Mouse (Mus musculus) stomach, embryonic 16.5 days (tissue): ENCODE data around the gene Gpc6. TPM values are rescaled to one million over a fixed set of nuclear protein-coding genes. Genes with fewer than 3 reads are reported as not detected.

Experiments
- ATAC-seq: fragments of 200-750 bp; cut with Nextera tagmentation; 2 replicates; pipeline ENCODE4 v1.8.0; 2017; ENCODE audit warnings: moderate number of reproducible peaks, moderate TSS enrichment; ENCODE audit not compliant: insufficient read depth, low FRiP score
- H3K27ac ChIP-seq: fragments of 300-500 bp; sonication (generic); 2 replicates; pipeline ENCODE4 v1.5.1; 2014; ENCODE audit warnings: low read length
- H3K27me3 ChIP-seq: fragments of 300-500 bp; sonication (generic); 2 replicates; pipeline ENCODE4 v1.6.1; 2014; ENCODE audit warnings: low read length, control low read depth, mixed read lengths; ENCODE audit not compliant: control insufficient read depth, insufficient read depth
- H3K36me3 ChIP-seq: fragments of 300-500 bp; sonication (generic); 2 replicates; pipeline ENCODE4 v1.6.1; 2014; ENCODE audit warnings: low read length; ENCODE audit not compliant: control insufficient read depth, insufficient read depth
- H3K4me1 ChIP-seq: fragments of 300-500 bp; sonication (generic); 2 replicates; pipeline ENCODE4 v1.6.1; 2014; ENCODE audit warnings: low read length, control low read depth, mixed read lengths; ENCODE audit not compliant: control insufficient read depth, insufficient read depth
- H3K4me2 ChIP-seq: fragments of 300-500 bp; sonication (generic); 2 replicates; pipeline ENCODE4 v1.6.1; 2014; ENCODE audit warnings: low read depth, low read length, mixed read lengths
- H3K4me3 ChIP-seq: fragments of 300-500 bp; sonication (generic); replicated peaks from 2 replicates; pipeline ENCODE4 v1.5.1; 2014; ENCODE audit warnings: mild to moderate bottlenecking, low read length
- H3K9ac ChIP-seq: fragments of 300-500 bp; sonication (generic); 2 replicates; pipeline ENCODE4 v1.6.1; 2014; ENCODE audit warnings: low read length
- H3K9me3 ChIP-seq: fragments of 300-500 bp; sonication (generic); replicated peaks from 2 replicates; pipeline ENCODE4 v1.6.1; 2016; ENCODE audit warnings: low read length, control low read depth; ENCODE audit not compliant: control insufficient read depth
- WGBS: fragments of 180-500 bp; shearing (Covaris S2); extraction: QIAGEN DNeasy Blood & Tissue Kit; methylation state at CpG from one replicate; pipeline ENCODE4 v1.1.7; 2014; 5-methylcytosine and 5-hydroxymethylcytosine counted together
- polyA plus RNA-seq: library from polyadenylated mRNA; unstranded; fragments of >200 nt; fragmentation: Nextera tagmentation; extraction: Ambion mirVana; gene quantifications from 2 replicates; pipeline ENCODE4 v1.2.1, GENCODE M21; 2015

Gpc6 gene
- polyA plus RNA-seq, 1 experiment from 2014 or later = 46.7 TPM

DNA sequence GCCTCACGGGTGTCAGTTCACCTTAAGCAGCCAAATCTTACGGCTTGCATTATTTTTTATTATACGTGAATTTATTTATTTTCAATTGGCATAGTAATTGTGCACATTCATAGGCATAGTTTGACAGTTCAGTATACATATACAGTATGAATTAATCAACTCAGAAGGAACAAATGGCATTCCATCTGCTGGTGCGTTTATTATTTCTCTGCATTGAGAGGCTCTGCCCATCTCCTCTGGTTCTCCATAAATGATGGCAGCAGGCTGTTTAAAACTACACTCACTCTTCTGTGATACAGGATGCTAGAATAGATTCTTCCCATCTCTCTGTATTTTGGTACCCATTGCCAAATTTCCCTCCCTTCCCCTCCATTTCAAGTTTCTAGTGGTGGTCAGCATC is 16.7 kb downstream of the Gpc6 start:
- Histone ChIP-seq H3K4me2 (no peak overlapping the region), H3K4me1 (no peaks in the 10 kb centered on the region), H3K9ac (no peak overlapping the region), H3K27ac (no peak overlapping the region), H3K9me3 (no peaks in the 10 kb centered on the region), H3K4me3 (no peak overlapping the region), H3K27me3 (no peaks in the 10 kb centered on the region), H3K36me3 (no peaks in the 10 kb centered on the region)
- WGBS = 88% methylated on average over 4 of the region's 4 CpGs
- ATAC-seq = no peak

DNA sequence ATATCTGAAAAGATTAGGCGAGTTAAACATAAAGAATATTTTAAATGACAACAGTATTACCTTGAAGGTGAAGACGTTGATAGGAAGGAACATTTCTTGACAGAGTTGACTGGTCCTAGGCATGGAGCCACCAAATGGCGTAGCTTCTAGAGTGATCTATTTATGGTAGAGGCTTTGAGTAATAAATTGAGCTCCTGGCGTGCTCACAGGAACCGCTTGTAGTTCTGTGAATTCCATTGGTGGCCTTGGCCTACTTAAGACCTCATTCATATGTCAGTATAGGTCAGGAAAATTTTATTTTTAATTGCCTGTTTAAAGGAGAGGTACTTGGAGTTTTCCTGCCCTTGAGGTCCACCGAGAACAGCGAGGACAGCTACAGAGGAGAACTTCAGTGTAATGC is 18.6 kb downstream of the Gpc6 start:
- Histone ChIP-seq H3K27me3 (no peaks in the 10 kb centered on the region), H3K9ac (no peak overlapping the region), H3K27ac (no peak overlapping the region), H3K4me1 (no peaks in the 10 kb centered on the region), H3K4me3 (no peak overlapping the region), H3K9me3 (no peaks in the 10 kb centered on the region), H3K36me3 (no peaks in the 10 kb centered on the region), H3K4me2 (no peak overlapping the region)
- 87% methylated on average over 7 of the region's 7 CpGs for WGBS
- ATAC-seq = no peak

DNA sequence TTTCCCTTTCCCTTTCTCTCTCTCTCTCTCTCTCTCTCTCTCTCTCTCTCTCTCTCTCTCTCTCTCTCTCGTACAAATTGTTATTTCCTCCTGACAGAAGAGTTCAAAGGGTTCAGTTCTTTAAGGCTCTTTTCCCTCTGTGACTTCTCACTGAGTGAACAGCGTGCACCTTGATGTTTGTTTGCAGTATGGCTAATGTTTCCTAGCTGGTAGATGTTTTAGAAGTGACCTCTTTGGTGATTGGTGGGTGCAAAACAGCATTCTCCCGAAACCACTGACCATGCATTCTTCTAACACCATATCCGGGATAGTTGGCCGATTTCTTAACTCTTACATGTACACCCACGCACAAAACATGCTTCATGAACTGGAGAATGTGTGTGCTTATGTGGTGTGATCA is 20.9 kb downstream of the Gpc6 start:
- 61% methylated on average over 6 of the region's 6 CpGs for WGBS
- H3K4me3 ChIP-seq = no peak overlapping the region
- no peaks in the 10 kb centered on the region for H3K9me3 ChIP-seq
- no peak for ATAC-seq
- no peaks in the 10 kb centered on the region for H3K4me1 ChIP-seq
- no peak overlapping the region for H3K4me2 ChIP-seq
- no peak overlapping the region for H3K27ac ChIP-seq
- H3K27me3 ChIP-seq = no peaks in the 10 kb centered on the region
- no peak overlapping the region for H3K9ac ChIP-seq
- no peaks in the 10 kb centered on the region for H3K36me3 ChIP-seq

DNA sequence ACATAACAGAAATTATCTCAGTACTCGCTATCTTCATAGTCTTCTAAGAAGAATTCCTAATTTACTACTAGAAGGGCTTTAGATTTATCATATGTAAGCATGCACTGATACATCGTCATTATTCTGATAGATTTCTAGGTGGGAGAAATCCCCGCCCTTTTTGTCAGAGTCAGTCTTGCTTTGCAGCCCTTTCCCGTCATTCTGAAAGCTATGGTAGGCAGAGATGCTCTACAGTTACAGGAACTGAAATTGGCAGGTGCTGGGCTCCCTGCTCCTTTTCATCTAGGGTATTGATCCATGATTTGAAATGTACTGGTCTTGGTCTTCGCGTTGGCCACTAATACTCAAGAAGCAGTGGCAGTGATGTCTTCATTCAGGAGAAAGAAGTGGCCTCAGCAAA is 22.3 kb downstream of the Gpc6 start:
- H3K4me2 ChIP-seq = no peak overlapping the region
- no peaks in the 10 kb centered on the region for H3K27me3 ChIP-seq
- 0 out of 2 replicates have a peak, but pooled peaks cover 3% of the 10 kb centered on the region for H3K9me3 ChIP-seq
- H3K4me3 ChIP-seq = no peak overlapping the region
- 91% methylated on average over 6 of the region's 6 CpGs for WGBS
- H3K4me1 ChIP-seq = no peaks in the 10 kb centered on the region
- no peaks in the 10 kb centered on the region for H3K36me3 ChIP-seq
- ATAC-seq = no peak
- H3K27ac ChIP-seq = no peak overlapping the region
- H3K9ac ChIP-seq = no peak overlapping the region

DNA sequence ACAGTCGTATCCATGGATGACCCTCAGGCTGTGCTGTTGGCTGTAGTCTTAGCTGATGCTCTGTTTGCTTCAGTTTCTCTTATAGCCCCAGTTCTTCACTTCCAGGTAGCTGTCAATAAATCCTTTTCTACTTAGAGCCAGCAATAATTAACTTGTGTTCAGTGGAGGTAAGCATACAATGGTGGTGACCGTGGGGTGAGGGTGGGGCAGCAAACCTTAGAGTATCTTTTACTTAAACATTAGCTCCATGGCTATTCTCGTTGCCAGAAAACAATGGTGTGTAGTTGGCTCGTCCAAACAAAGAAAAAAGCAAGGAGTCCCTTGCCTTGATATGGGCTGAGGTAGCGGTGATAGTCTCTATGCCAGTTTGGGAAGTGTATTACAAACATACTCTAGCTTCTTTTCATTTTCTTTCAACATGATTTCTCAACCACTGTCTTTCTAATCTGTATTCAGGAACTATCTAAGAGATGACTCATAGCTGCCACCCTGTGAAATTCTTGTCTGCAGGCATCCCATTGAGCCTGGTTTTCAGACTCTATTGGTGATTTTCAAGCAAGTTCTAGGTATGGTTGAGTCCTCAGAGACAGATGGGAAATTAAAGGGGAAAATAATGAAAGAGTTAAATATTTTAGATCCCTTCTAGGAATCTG is 22.9 kb downstream of the Gpc6 start:
- Histone ChIP-seq H3K27ac (no peak overlapping the region), H3K4me3 (no peak overlapping the region), H3K4me1 (no peaks in the 10 kb centered on the region), H3K9me3 (0 out of 2 replicates have a peak, but pooled peaks cover 4% of the 10 kb centered on the region), H3K27me3 (no peaks in the 10 kb centered on the region), H3K36me3 (no peaks in the 10 kb centered on the region), H3K9ac (no peak overlapping the region), H3K4me2 (no peak overlapping the region)
- WGBS = 70% methylated on average over 5 of the region's 5 CpGs
- no peak for ATAC-seq

DNA sequence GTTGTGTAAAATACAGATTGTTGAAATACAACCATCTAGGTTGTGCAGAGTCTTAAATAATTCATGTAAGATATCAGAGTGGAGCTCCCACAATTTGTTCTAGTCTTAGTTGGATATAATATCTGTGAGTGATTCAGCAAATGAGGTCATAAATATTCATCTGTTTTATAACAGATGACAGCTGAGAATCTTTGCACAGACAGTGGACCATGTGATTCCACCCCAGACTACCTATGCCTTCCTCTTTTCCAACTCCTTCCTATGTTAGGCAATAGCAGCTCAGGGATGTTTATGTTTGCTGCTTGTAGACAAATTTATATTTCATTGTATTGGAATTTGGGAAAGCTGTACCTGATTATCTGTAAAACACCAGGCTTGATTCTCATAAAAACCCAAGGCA is 32.0 kb downstream of the Gpc6 start:
- Histone ChIP-seq H3K4me1 (no peaks in the 10 kb centered on the region), H3K4me2 (no peak overlapping the region), H3K9me3 (0 out of 2 replicates have a peak, but pooled peaks cover 4% of the 10 kb centered on the region), H3K27ac (no peak overlapping the region), H3K9ac (no peak overlapping the region), H3K27me3 (no peaks in the 10 kb centered on the region), H3K4me3 (no peak overlapping the region), H3K36me3 (no peaks in the 10 kb centered on the region)
- no peak for ATAC-seq

DNA sequence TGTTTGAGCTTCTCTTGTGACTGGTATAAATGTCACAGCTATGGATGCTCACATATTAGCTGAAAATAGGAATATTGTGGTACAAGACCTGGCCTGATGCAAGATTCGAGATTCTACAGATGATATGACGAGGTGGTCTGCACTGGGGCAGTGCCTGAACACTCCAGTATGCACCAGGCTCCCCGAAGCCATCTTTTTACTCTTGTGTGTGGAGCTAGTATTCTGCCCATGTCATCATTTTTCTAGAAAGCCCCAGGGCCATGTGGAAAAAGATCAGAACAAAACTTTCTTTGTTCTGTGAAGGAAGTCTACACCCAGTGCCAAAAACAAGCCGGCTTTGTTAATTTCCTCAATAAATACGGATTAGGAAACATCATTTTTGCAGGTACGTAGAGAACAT is 39.7 kb downstream of the Gpc6 start:
- no peak overlapping the region for H3K9ac ChIP-seq
- H3K27me3 ChIP-seq = no peaks in the 10 kb centered on the region
- H3K9me3 ChIP-seq = no peaks in the 10 kb centered on the region
- 77% methylated on average over 6 of the region's 6 CpGs for WGBS
- no peak overlapping the region for H3K4me2 ChIP-seq
- H3K4me1 ChIP-seq = no peaks in the 10 kb centered on the region
- no peak overlapping the region for H3K27ac ChIP-seq
- H3K36me3 ChIP-seq = no peaks in the 10 kb centered on the region
- no peak overlapping the region for H3K4me3 ChIP-seq
- no peak for ATAC-seq

DNA sequence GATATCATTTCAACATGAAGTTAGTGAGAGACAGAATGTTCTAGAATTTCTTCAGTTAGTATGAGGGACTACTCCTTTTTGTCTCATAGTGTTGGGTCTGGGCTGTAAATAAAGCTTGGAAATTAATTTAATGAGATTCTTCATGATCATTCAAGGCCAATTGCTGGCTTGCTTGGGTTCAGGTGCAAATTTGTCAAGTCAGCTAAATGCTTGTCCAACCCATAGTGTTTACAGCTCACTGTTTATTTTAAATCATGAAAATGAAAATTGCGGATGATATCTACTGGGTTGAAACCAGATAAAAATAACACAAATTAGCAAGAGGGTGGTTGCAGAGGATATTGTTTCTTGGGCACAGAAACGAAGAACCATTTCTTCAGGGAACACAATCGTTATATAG is 49.6 kb downstream of the Gpc6 start:
- Histone ChIP-seq H3K4me3 (no peak overlapping the region), H3K27ac (no peak overlapping the region), H3K9me3 (no peaks in the 10 kb centered on the region), H3K27me3 (no peaks in the 10 kb centered on the region), H3K4me1 (no peaks in the 10 kb centered on the region), H3K4me2 (no peak overlapping the region), H3K9ac (no peak overlapping the region), H3K36me3 (no peaks in the 10 kb centered on the region)
- ATAC-seq = no peak
- WGBS = 85% methylated on average over 3 of the region's 3 CpGs

DNA sequence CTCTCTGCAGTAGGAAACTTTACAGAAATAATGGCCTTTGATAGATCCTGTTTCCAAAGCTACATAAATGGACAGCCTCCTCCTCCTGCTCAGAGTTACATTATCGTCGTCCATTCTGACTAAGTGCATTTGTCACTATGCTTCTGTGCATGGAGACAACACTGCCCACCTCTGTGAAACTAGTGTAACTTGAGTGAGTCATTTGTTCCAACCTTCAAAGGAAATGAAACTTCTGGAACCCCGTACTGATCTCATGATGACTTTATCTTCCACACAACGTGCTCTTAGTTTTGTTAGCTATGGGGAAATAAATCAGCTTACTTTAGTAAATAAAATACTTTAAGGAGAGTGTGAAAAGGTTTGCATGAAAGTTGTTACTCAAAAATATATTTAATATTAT is 50.1 kb downstream of the Gpc6 start:
- no peak overlapping the region for H3K27ac ChIP-seq
- H3K9me3 ChIP-seq = no peaks in the 10 kb centered on the region
- ATAC-seq = no peak
- no peak overlapping the region for H3K9ac ChIP-seq
- no peak overlapping the region for H3K4me2 ChIP-seq
- H3K36me3 ChIP-seq = no peaks in the 10 kb centered on the region
- no peak overlapping the region for H3K4me3 ChIP-seq
- H3K4me1 ChIP-seq = no peaks in the 10 kb centered on the region
- no peaks in the 10 kb centered on the region for H3K27me3 ChIP-seq
- 45% methylated on average over 4 of the region's 4 CpGs for WGBS

DNA sequence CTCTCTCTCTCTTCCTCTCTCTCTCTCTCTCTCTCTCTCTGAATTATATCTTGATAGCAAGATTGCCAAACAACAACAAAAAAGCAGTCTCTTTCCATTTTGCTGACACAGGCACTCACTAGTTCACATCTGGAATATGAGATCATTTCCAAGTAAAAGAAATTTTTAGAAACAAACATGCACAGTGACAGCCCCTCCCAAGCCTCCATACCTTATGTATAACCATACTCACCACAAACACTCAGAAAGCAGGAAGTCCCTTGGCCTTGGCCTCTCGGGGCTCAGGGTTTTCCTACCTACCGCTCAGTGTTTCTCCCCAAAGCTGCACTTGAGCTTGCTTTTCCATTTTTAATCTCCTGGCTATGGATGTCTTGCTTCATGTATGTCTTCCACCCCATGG is 52.1 kb downstream of the Gpc6 start:
- Histone ChIP-seq H3K9me3 (no peaks in the 10 kb centered on the region), H3K27me3 (no peaks in the 10 kb centered on the region), H3K36me3 (no peaks in the 10 kb centered on the region)

More for the DNA sequence above, 52.1 kb downstream of the Gpc6 start:
- WGBS = 77% methylated on average over 2 of the region's 2 CpGs
- Histone ChIP-seq H3K4me1 (no peaks in the 10 kb centered on the region), H3K4me2 (no peak overlapping the region), H3K9ac (no peak overlapping the region), H3K4me3 (no peak overlapping the region), H3K27ac (no peak overlapping the region)
- no peak for ATAC-seq
